Mouse (Mus musculus) embryonic stem cell, embryonic (primary cell): Measurements from ENCODE around the gene Cse1l.

ENCODE experiments used
- CTCF ChIA-PET, 4 experiments: fragments of 300-600 bp in 2 of 4; fragments of 350-600 bp in 2 of 4; sonication (Branson Sonifier 250); formaldehyde crosslinking; loops; one replicate each; lab custom pipeline; 2022; ENCODE audit warnings: inconsistent platforms in 2 of 4; lab: Charles Lee
- POLR2A ChIA-PET, 4 experiments: fragments of 300-600 bp in 2 of 4; fragments of 350-600 bp in 2 of 4; sonication (Branson Sonifier 250); formaldehyde crosslinking; loops; one replicate each; lab custom pipeline; 2022; ENCODE audit warnings: antibody characterized with exemption in 4 of 4, inconsistent platforms in 1 of 4; lab: Charles Lee

The Cse1l gene

DNA sequence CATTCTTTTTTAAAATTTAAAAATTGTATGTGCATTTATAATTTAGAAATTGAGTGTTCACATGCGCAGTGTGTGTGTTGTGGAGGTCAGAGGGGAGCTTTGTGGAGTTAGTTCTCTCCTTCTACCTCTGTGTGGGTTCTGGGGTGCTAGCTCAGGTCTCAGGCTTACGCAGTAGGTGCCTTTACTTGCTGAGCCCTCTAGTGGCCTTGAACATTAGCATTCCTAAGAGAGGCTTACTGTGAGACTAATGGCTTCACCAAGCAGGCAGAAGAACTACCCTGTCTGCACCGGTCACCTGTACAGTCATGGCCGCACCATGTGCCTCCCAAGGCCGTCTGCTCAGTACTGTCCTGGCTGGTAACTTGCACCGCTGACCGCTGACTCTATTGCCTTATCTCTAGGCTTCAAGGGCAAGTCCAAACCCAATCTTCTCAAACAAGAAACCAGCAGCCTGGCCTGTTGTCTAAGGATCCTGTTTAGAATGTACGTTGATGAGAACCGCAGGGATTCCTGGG, 14.4 kb upstream of the Cse1l start:
- POLR2A ChIA-PET: interaction anchor here in 3 of 4 experiments (0.6 to 6.8 kb wide), 20 partner anchors 8 to 178 kb away, joined by 3 to 71 read pairs (median 4); partner anchors contain the start of genes Cse1l (in 3 of the 3), Stau1 (in 2 of the 3) and Znfx1 (in 1 of the 3)
- CTCF ChIA-PET: interaction anchor here (0.6 to 1.5 kb wide), 17 partner anchors 8 to 1031 kb away, joined by 3 to 12 read pairs (median 3); partner anchors contain the start of gene Cse1l (in 2 of the 4)

DNA sequence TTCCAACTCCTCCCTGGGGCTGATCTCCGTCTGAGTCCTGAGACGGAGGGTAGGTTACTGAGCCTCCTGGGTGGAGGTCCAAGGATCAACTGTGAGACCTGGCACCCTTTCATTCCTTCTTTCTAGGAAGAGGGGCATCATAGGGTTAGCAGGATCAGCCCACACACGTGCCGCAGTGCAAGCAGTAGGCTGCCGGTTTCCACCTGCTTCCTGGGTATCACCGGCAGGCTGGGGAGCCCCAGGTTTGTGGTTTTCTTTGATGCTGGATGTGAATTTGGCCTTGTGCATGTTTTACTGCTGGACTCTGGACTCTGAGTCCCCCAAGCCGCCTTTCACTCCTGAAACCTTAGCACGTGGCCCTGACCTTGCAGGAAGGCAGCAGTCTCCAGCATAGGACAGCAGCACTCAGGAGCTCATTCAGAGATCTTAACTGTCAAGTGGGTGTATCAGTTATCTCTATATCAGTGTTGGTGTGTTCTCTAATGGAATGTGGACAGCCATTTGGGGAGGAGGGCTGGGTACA, 13.6 kb upstream of the Cse1l start:
- POLR2A ChIA-PET: interaction anchor here in 2 of 4 experiments (1.0 to 1.3 kb wide), 3 partner anchors 13 to 19 kb away, joined by 3 to 6 read pairs (median 5); partner anchors contain the start of gene Cse1l (in 2 of the 2)
- CTCF ChIA-PET: interaction anchor here in 1 of 4 experiments (1.0 kb wide), 1 partner anchor 13 kb away, joined by 3 read pairs; no protein-coding TSS in a partner anchor

GRCm38 (mm10) chr2:166893036-166893435, 12.8 kb upstream of the Cse1l start:
- ChIA-PET POLR2A (interaction anchor here in 2 of 4 experiments (1.0 to 4.8 kb wide), 4 partner anchors 12 to 18 kb away, joined by 3 to 36 read pairs (median 6); partner anchors contain the start of gene Cse1l (in 2 of the 2)), CTCF (interaction anchor here in 1 of 4 experiments (1.0 kb wide), 1 partner anchor 12 kb away, joined by 3 read pairs; no protein-coding TSS in a partner anchor)

DNA sequence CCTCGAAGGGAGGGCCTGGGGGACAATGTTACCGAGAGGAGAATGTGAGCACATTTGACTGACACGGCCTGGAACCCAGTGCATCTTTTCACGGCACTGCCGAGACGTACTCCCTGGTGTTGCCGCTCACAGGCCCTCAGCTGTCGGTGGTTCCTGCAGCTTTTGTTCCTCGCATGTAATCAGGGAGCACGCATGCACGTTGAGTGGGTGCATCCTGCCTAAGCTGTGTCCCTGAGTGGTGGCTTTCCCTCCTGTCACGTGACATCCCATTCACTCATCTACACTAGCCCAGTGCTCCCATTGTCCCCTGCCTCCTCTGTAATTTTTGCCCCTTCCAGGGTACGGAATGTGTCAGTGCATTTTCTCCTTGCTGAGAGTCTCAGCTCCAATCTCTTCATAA, 9.5 kb upstream of the Cse1l start:
- ChIA-PET CTCF (no interaction called here), POLR2A (interaction anchor here (0.5 to 4.8 kb wide), 6 partner anchors 9 to 109 kb away, joined by 3 to 43 read pairs (median 10); partner anchors contain the start of gene Cse1l (in 4 of the 4))

DNA sequence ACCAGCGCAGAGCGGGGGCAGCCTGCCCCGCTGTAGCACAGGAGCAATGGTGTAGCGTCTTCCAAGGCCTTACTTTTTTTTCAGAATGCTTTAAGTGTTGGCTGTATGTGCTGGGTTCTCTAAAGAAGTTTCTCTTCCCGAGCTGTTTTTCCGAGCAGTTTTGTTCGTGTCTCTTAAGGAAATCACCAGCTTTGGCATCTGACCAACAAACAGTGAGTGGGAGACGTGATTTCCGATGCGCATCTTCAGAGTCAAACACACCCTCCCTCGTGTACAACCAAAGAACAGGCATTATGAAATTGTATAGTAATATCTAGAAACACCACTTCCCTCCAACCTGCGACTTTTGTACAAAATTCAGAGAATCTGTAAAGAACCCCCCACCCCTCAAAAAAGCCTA, 8.9 kb upstream of the Cse1l start:
- CTCF ChIA-PET: no interaction called here
- POLR2A ChIA-PET: interaction anchor here (0.5 to 4.8 kb wide), 6 partner anchors 8 to 99 kb away, joined by 3 to 43 read pairs (median 6); partner anchors contain the start of genes Cse1l (in 3 of the 4) and Stau1 (in 1 of the 4)

DNA sequence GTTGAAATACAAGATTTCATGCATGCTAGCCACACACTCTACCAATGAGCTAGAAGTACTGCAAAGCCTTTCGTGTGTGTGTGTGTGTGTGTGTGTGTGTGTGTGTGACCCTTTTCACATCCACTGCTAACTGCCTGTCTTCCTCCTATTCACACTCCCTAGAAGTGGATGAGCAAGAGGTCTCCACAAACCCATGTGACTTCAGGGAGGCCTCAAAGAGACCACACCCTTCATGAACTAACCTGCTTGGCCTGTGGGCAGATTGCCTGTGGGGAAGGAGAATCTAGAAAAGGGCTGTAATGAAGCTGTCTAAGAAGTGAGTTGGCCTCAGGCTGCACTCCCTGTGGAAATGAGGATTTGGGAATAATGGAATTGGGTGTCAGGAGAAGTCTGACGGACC, 6.7 kb upstream of the Cse1l start:
- ChIA-PET POLR2A (interaction anchor here in 3 of 4 experiments (0.6 to 3.8 kb wide), 22 partner anchors 9 to 763 kb away, joined by 3 to 34 read pairs (median 4); partner anchors contain the start of gene Stau1 (in 1 of the 3)), CTCF (interaction anchor here in 2 of 4 experiments (0.6 to 1.5 kb wide), 7 partner anchors 8 to 306 kb away, joined by 3 to 10 read pairs (median 3); no protein-coding TSS in a partner anchor)

DNA sequence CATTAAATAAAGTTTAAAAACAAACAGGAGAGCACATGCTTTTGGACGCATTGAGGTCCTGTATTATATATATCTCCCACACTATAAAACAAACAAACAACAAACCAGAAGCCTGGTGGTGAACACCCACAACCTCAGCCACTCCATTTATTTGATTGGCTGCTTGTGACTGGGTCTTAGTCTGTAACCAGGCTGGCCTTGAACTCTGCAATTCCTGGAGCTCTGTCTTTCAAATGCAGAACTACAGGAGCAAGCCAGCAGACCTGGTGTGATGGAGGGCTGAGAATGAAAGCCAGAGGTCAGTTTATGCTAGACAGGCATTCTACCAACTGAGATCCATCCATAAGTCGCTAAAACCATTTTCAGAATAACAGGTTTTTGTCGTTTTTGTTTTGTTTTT, 6.1 kb upstream of the Cse1l start:
- CTCF ChIA-PET: interaction anchor here in 2 of 4 experiments (0.7 to 1.5 kb wide), 5 partner anchors 8 to 119 kb away, joined by 3 to 5 read pairs (median 3); no protein-coding TSS in a partner anchor

GRCm38 (mm10) chr2:166900792-166901505, 4.9 kb upstream of the Cse1l start:
- POLR2A ChIA-PET: interaction anchor here in 3 of 4 experiments (0.6 to 3.8 kb wide), 9 partner anchors 9 to 1083 kb away, joined by 3 to 34 read pairs (median 8); no protein-coding TSS in a partner anchor
- CTCF ChIA-PET: interaction anchor here in 2 of 4 experiments (0.6 to 1.1 kb wide), 6 partner anchors 10 to 319 kb away, joined by 3 to 10 read pairs (median 6); partner anchors contain the start of gene Stau1 (in 1 of the 2)

More for the DNA sequence above, 6.1 kb upstream of the Cse1l start:
- POLR2A ChIA-PET: interaction anchor here in 3 of 4 experiments (0.6 to 3.8 kb wide), 22 partner anchors 10 to 764 kb away, joined by 3 to 34 read pairs (median 4); no protein-coding TSS in a partner anchor

DNA sequence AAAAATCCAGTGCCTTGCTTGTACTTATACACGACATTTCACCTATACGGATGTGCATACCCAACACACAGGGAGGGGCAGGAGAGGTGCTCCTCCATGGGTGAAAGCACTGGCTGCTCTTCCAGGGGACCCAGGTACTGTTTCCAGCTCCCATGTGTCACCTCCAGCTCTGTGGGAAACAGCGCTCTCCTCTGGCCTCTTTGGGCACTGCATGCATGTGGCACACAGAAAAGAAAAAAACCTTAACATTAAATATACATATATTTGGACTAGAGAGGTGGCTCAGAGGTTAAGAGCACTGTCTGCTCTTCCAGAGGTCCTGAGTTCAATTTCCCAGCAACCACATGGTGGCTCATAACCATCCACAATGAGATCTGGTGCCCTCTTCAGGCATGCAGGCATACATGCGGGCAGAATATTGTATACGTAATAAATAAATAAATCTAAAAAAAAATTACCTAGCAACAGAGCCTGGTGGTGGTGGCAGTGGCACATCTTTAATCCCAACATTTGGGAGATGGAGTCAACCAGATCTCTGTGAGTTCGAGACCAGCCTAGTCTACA, 2.0 kb upstream of the Cse1l start:
- ChIA-PET POLR2A (interaction anchor here (0.5 to 6.1 kb wide), 12 partner anchors 8 to 1094 kb away, joined by 3 to 71 read pairs (median 7); partner anchors contain the start of gene Trp53rkb (in 1 of the 4)), CTCF (interaction anchor here (0.6 to 2.1 kb wide), 13 partner anchors 9 to 314 kb away, joined by 3 to 9 read pairs (median 3); no protein-coding TSS in a partner anchor)

GRCm38 (mm10) chr2:166906523-166907182, 813 bp downstream of the Cse1l start:
- POLR2A ChIA-PET: interaction anchor here (0.5 to 6.1 kb wide), 92 partner anchors 8 to 1099 kb away, joined by 3 to 71 read pairs (median 4); partner anchors contain the start of genes Ddx27 (in 2 of the 4), Stau1 (in 2 of the 4), Trp53rkb (in 2 of the 4) and Arfgef2 (in 1 of the 4)
- CTCF ChIA-PET: interaction anchor here in 3 of 4 experiments (0.5 to 2.2 kb wide), 4 partner anchors 15 to 157 kb away, joined by 3 to 9 read pairs (median 3); no protein-coding TSS in a partner anchor

- ChIA-PET POLR2A (interaction anchor here (0.5 to 2.8 kb wide), 14 partner anchors 10 to 103 kb away, joined by 3 to 11 read pairs (median 3); no protein-coding TSS in a partner anchor), CTCF (interaction anchor here in 2 of 4 experiments (1.4 to 1.6 kb wide), 2 partner anchors 47 kb away, joined by 3 to 4 read pairs; no protein-coding TSS in a partner anchor)
Measured at GRCm38 (mm10) chr2:166909729-166910128, 3.9 kb downstream of the Cse1l start.

GRCm38 (mm10) chr2:166910536-166910935, 4.7 kb downstream of the Cse1l start:
- POLR2A ChIA-PET: interaction anchor here in 3 of 4 experiments (0.5 to 2.8 kb wide), 13 partner anchors 11 to 831 kb away, joined by 3 to 11 read pairs (median 3); no protein-coding TSS in a partner anchor
- CTCF ChIA-PET: interaction anchor here in 2 of 4 experiments (1.4 to 1.6 kb wide), 2 partner anchors 46 to 47 kb away, joined by 3 to 4 read pairs; no protein-coding TSS in a partner anchor

DNA sequence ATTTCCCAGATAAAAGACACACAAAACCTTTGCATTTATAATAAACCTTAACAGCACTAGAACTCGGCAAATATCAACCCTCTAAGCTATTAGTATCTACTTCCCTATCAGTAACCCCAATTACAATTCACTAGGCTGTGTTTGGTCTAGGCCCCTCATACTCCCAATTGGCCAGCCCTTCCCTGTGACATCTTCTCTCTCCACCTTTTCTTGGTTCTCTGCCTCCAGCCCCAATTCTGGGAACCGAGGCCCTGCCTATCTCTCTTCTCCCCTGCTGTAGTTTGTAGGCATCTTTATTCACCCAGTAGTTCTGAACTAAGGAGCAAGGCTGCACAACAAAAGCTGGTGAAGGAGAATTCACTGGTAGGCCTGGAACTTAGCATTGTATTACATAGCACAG, 18.1 kb downstream of the Cse1l start:
- POLR2A ChIA-PET: interaction anchor here in 1 of 4 experiments (3.9 kb wide), 1 partner anchor 18 kb away, joined by 32 read pairs; the partner anchor contains the start of gene Cse1l
- CTCF ChIA-PET: no interaction called here

- POLR2A ChIA-PET: interaction anchor here in 1 of 4 experiments (0.8 to 2.1 kb wide), 4 partner anchors 10 to 71 kb away, joined by 4 to 12 read pairs (median 6); partner anchors contain the start of gene Cse1l
- CTCF ChIA-PET: interaction anchor here in 1 of 4 experiments (0.9 kb wide), 1 partner anchor 43 kb away, joined by 3 read pairs; no protein-coding TSS in a partner anchor
Measured at GRCm38 (mm10) chr2:166933943-166934342, 28.1 kb downstream of the Cse1l start.

DNA sequence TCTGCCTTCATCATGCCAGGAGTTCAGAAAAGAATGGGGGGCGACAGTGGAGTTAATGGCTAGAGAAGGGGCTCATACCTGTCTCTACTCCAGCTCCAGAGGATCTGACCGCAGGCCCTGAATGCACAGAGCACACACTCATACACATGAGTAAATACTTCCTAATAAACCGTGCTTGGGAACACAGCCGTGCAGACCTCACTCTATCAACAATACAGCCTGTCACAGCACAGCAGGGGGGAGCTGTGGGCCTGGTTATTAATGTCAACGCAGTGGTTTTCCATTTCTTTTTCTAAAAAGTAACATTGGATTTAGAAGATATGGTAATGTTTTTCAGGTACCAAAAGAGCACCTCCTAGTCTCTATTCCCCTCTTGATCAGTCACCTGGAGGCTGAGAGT, 28.6 kb downstream of the Cse1l start:
- ChIA-PET CTCF (interaction anchor here in 1 of 4 experiments (0.9 kb wide), 1 partner anchor 43 kb away, joined by 3 read pairs; no protein-coding TSS in a partner anchor), POLR2A (interaction anchor here in 1 of 4 experiments (0.8 to 2.1 kb wide), 4 partner anchors 10 to 72 kb away, joined by 4 to 12 read pairs (median 6); partner anchors contain the start of gene Cse1l)

- CTCF ChIA-PET: interaction anchor here in 2 of 4 experiments (0.6 to 1.0 kb wide), 2 partner anchors 21 to 149 kb away, joined by 3 to 4 read pairs; no protein-coding TSS in a partner anchor
- POLR2A ChIA-PET: interaction anchor here in 2 of 4 experiments (0.9 to 2.1 kb wide), 11 partner anchors 7 to 80 kb away, joined by 3 to 12 read pairs (median 4); partner anchors contain the start of genes Cse1l (in 2 of the 2) and Ddx27 (in 1 of the 2)
Measured at GRCm38 (mm10) chr2:166935582-166935981, 29.7 kb downstream of the Cse1l start.
